Mouse (Mus musculus): ENCODE data around the gene Robo1. TPM values are rescaled to one million over a fixed set of nuclear protein-coding genes. Genes with fewer than 3 reads are reported as not detected.

The Robo1 gene
- polyA plus RNA-seq, 1 experiment from 2014 or later = 20.6 TPM

DNA sequence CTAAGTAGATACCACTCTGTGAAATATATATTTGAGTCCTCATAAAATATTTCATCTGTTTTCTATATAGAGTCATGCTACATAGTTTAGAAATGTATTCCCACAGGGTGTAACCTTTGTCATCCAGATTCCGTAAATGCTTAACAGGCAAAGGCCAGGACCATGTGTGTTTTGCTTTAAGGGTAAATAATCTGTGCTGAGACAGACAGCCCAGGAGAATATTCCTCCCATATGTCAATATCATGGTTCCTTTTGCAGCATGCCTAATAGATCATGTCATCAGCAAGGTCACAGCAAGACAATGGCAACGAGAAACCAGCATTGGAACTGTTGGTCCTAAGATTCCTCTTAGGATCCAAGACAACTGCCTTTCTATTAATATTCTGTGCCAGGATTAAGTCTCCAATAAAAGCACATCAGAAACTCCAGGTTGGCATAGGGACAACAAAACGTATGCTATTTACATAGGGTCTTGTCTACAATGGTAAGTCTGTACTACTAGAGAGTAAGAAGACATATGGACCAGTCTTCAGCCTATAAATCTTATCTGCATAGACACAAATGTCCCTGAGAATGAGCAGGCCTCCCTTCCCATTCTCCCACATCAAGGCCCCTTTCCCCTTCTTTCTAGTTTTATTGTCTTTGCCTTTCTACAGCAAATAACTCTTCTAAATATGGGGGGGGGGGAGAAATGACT, 279.4 kb downstream of the Robo1 start:
- H3K27ac ChIP-seq (ENCODE audit: low read depth, low read length) = no peak overlapping the region
- no peaks in the 10 kb centered on the region for H3K4me1 ChIP-seq (ENCODE audit: control insufficient read depth, insufficient read depth, low read length)
- no peak overlapping the region for H3K9ac ChIP-seq (ENCODE audit: low read depth, low read length)
- no peak overlapping the region for H3K4me2 ChIP-seq
- H3K4me3 ChIP-seq (ENCODE audit: low read depth, low read length) = no peak overlapping the region
- H3K9me3 ChIP-seq (replicated peaks; ENCODE audit: control insufficient read depth, low read length) = no peaks in the 10 kb centered on the region
- no peaks in the 10 kb centered on the region for H3K27me3 ChIP-seq (ENCODE audit: control insufficient read depth, insufficient read depth, low read length)
- 58% methylated on average over 3 of the region's 3 CpGs for WGBS (ENCODE audit: insufficient replicate concordance)
- H3K36me3 ChIP-seq (ENCODE audit: control insufficient read depth, insufficient read depth, low read length) = no peaks in the 10 kb centered on the region
- no peak for ATAC-seq (replicated peaks; ENCODE audit: insufficient number of reproducible peaks, low FRiP score, low TSS enrichment)

DNA sequence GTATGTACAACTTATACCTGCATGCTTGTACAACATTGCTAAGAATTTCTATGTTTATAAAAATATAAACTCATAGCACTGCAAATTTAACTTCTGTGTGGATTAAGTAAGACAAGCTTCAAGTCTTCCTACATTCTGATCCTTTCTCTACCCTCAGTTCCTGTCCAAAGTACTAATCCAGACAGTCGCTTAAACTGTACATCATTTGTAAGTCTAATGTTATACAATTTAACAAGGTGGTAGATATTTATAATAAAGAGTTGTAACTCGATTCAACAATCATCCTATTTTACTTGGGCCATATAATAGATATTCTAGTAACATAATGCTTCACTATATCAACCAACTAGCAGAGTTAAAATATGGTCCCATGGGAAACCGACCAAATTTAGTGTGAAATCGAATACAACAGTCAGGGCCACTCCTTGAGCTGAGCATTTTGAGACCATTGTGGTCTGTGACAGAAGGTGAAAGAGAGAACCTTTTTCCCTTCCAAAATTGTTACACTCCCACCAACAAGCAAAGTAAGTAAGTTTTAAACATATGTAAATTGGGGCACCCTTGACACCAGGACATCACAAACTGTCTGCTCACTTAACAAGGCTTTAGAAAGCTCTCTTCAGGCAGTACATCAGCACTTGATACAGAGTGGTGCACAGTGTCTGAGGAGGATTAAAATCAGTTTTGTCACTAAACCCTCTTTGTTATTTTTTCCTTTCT, 295.5 kb downstream of the Robo1 start:
- no peaks in the 10 kb centered on the region for H3K36me3 ChIP-seq (ENCODE audit: control insufficient read depth, insufficient read depth, low read length)
- no peak for ATAC-seq (replicated peaks; ENCODE audit: insufficient number of reproducible peaks, low FRiP score, low TSS enrichment)
- 75% methylated on average over 4 of the region's 4 CpGs for WGBS (ENCODE audit: insufficient replicate concordance)
- no peak overlapping the region for H3K4me3 ChIP-seq (ENCODE audit: low read depth, low read length)
- H3K9ac ChIP-seq (ENCODE audit: low read depth, low read length) = no peak overlapping the region
- H3K27ac ChIP-seq (ENCODE audit: low read depth, low read length) = no peak overlapping the region
- no peaks in the 10 kb centered on the region for H3K27me3 ChIP-seq (ENCODE audit: control insufficient read depth, insufficient read depth, low read length)
- H3K9me3 ChIP-seq (replicated peaks; ENCODE audit: control insufficient read depth, low read length) = no peaks in the 10 kb centered on the region
- no peaks in the 10 kb centered on the region for H3K4me1 ChIP-seq (ENCODE audit: control insufficient read depth, insufficient read depth, low read length)
- H3K4me2 ChIP-seq = no peak overlapping the region

DNA sequence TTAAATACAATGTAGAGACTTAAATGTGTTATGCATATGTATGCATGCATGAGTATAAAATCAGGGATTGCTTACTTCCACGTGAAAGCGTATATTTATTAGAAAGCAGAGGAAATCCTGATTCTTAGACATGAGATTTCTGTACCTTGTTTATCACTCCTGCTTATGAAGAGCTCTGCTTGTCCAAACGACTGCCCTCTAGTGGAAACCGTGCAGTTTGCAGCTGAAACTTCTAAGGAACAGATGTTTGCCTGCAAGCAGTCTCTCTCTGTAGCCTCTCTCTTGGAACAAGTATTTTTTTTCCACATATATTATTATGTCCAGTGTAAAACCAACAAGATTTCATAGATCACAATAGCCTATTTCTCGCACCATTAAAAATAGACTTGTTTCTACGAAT, 297.0 kb downstream of the Robo1 start:
- Histone ChIP-seq H3K9me3 (replicated peaks; ENCODE audit: control insufficient read depth, low read length) (no peaks in the 10 kb centered on the region), H3K4me1 (ENCODE audit: control insufficient read depth, insufficient read depth, low read length) (no peaks in the 10 kb centered on the region), H3K4me3 (ENCODE audit: low read depth, low read length) (no peak overlapping the region), H3K27me3 (ENCODE audit: control insufficient read depth, insufficient read depth, low read length) (no peaks in the 10 kb centered on the region), H3K4me2 (no peak overlapping the region), H3K27ac (ENCODE audit: low read depth, low read length) (no peak overlapping the region), H3K36me3 (ENCODE audit: control insufficient read depth, insufficient read depth, low read length) (no peaks in the 10 kb centered on the region), H3K9ac (ENCODE audit: low read depth, low read length) (no peak overlapping the region)
- WGBS (ENCODE audit: insufficient replicate concordance) = 17% methylated on average over 6 of the region's 6 CpGs
- ATAC-seq (replicated peaks; ENCODE audit: insufficient number of reproducible peaks, low FRiP score, low TSS enrichment) = no peak

DNA sequence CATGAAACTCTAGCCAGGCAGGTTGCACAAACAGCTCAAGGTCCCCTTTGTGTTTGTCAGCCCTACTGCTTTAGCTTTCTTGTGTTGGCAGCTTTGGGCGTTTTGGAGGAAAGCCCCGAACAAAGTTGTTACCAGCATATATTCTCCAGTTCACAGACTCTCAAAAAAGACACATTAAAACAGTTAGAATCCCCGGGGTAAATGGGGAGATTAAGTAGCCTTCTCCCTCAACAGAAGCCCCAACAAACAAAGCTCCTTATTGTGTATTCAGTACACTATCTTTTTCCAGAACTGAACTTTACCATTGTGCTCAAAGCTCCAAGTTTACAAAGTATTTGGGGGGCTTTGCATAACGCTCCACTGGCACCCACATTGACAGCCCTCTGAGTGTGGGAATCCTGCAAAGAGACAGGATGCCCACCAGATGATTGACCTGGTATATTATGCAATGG, 302.6 kb downstream of the Robo1 start:
- WGBS (ENCODE audit: insufficient replicate concordance) = 49% methylated on average over 4 of the region's 4 CpGs
- Histone ChIP-seq H3K4me1 (ENCODE audit: control insufficient read depth, insufficient read depth, low read length) (no peaks in the 10 kb centered on the region), H3K9me3 (replicated peaks; ENCODE audit: control insufficient read depth, low read length) (no peaks in the 10 kb centered on the region), H3K4me2 (no peak overlapping the region), H3K27ac (ENCODE audit: low read depth, low read length) (no peak overlapping the region), H3K27me3 (ENCODE audit: control insufficient read depth, insufficient read depth, low read length) (no peaks in the 10 kb centered on the region), H3K36me3 (ENCODE audit: control insufficient read depth, insufficient read depth, low read length) (no peaks in the 10 kb centered on the region), H3K9ac (ENCODE audit: low read depth, low read length) (no peak overlapping the region), H3K4me3 (ENCODE audit: low read depth, low read length) (no peak overlapping the region)
- ATAC-seq (replicated peaks; ENCODE audit: insufficient number of reproducible peaks, low FRiP score, low TSS enrichment) = no peak

DNA sequence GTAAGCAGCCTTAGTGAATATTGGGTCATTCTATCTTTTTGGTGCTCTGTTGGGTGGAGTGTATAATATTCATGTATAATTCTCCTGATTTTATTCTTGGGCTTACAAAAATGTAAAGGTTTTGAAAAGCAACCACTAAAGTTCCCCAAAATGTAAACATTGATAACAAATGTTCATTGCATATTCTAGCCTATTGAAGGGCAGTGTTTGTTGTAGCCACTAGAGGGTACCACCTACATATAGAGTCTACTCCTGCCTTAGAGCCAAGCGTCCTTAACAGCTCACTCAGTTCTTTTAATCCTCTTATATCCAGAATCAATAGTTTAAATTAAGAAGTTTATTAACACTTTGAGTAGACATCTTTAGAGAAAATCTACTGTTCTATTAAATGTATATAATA, 306.8 kb downstream of the Robo1 start:
- H3K36me3 ChIP-seq (ENCODE audit: control insufficient read depth, insufficient read depth, low read length) = no peaks in the 10 kb centered on the region
- H3K9me3 ChIP-seq (replicated peaks; ENCODE audit: control insufficient read depth, low read length) = no peaks in the 10 kb centered on the region
- no peak overlapping the region for H3K27ac ChIP-seq (ENCODE audit: low read depth, low read length)
- no peak overlapping the region for H3K4me2 ChIP-seq
- no peak for ATAC-seq (replicated peaks; ENCODE audit: insufficient number of reproducible peaks, low FRiP score, low TSS enrichment)
- H3K4me3 ChIP-seq (ENCODE audit: low read depth, low read length) = no peak overlapping the region
- H3K9ac ChIP-seq (ENCODE audit: low read depth, low read length) = no peak overlapping the region
- 6% methylated on average over 1 of the region's 1 CpGs for WGBS (ENCODE audit: insufficient replicate concordance)
- no peaks in the 10 kb centered on the region for H3K27me3 ChIP-seq (ENCODE audit: control insufficient read depth, insufficient read depth, low read length)
- no peaks in the 10 kb centered on the region for H3K4me1 ChIP-seq (ENCODE audit: control insufficient read depth, insufficient read depth, low read length)

DNA sequence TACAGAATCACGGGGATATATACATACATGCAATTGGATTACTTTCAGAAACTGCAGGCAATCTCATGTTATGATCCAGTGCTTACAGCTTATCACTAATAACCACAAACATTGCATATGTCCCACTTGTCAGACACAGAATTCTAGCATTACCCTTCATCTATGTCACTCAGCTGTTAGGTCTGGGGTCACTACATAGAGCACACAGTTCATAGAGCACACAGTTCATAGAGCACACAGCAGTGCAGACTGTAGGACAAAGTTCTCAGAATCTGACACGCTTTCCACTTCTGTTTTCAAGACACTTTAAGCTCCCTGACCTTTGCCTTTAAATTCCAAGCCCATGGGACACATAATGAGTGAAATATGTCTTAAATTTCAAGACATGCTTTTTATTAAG, 307.3 kb downstream of the Robo1 start:
- Histone ChIP-seq H3K4me2 (no peak overlapping the region), H3K36me3 (ENCODE audit: control insufficient read depth, insufficient read depth, low read length) (no peaks in the 10 kb centered on the region), H3K9ac (ENCODE audit: low read depth, low read length) (no peak overlapping the region), H3K4me3 (ENCODE audit: low read depth, low read length) (no peak overlapping the region), H3K9me3 (replicated peaks; ENCODE audit: control insufficient read depth, low read length) (no peaks in the 10 kb centered on the region), H3K4me1 (ENCODE audit: control insufficient read depth, insufficient read depth, low read length) (no peaks in the 10 kb centered on the region), H3K27ac (ENCODE audit: low read depth, low read length) (no peak overlapping the region), H3K27me3 (ENCODE audit: control insufficient read depth, insufficient read depth, low read length) (no peaks in the 10 kb centered on the region)
- ATAC-seq (replicated peaks; ENCODE audit: insufficient number of reproducible peaks, low FRiP score, low TSS enrichment) = no peak
- WGBS (ENCODE audit: insufficient replicate concordance) = 56% methylated on average over 2 of the region's 2 CpGs

DNA sequence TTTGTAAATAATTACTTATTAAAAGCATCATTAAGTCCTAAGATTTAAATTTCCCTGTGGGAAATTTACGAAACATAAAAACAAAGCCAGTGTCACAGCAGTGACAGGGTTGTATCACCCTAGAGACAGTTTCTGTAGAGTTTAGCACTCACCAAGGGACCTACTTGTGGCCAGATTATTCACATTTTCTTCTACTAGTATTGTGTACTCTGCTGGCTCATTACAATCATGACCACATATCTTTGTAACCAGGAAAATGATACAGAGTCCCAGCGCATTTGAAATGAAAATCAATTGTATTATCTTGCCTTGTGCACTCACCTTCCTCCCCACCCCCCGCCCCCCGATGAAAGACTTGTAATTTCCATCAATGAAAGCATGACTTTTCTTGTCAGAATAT, 314.3 kb downstream of the Robo1 start:
- no peaks in the 10 kb centered on the region for H3K27me3 ChIP-seq (ENCODE audit: control insufficient read depth, insufficient read depth, low read length)
- 75% methylated on average over 4 of the region's 4 CpGs for WGBS (ENCODE audit: insufficient replicate concordance)
- H3K4me3 ChIP-seq (ENCODE audit: low read depth, low read length) = no peak overlapping the region
- H3K4me2 ChIP-seq = no peak overlapping the region
- no peaks in the 10 kb centered on the region for H3K9me3 ChIP-seq (replicated peaks; ENCODE audit: control insufficient read depth, low read length)
- no peaks in the 10 kb centered on the region for H3K4me1 ChIP-seq (ENCODE audit: control insufficient read depth, insufficient read depth, low read length)
- ATAC-seq (replicated peaks; ENCODE audit: insufficient number of reproducible peaks, low FRiP score, low TSS enrichment) = no peak
- H3K9ac ChIP-seq (ENCODE audit: low read depth, low read length) = no peak overlapping the region
- no peak overlapping the region for H3K27ac ChIP-seq (ENCODE audit: low read depth, low read length)
- no peaks in the 10 kb centered on the region for H3K36me3 ChIP-seq (ENCODE audit: control insufficient read depth, insufficient read depth, low read length)

DNA sequence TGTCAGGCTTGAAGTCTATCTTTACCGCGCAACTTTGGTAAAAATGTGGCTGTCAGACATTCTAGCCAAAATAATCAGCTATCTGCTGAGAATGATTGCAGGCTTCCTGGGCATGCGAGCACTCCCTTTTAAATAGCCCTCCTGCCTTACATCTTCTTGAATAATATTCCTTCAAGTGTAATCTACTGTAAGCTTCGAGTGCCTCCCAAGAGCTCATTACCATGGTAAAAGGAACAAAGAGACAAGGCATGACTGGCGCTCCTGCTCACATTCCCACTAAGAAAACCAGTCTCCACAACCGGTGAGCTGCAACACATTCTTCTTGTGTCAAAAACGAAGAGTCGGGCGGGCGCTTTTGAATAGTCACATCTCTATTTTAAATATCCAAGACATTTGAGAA, 314.8 kb downstream of the Robo1 start:
- Histone ChIP-seq H3K36me3 (ENCODE audit: control insufficient read depth, insufficient read depth, low read length) (no peaks in the 10 kb centered on the region), H3K27me3 (ENCODE audit: control insufficient read depth, insufficient read depth, low read length) (no peaks in the 10 kb centered on the region), H3K4me2 (no peak overlapping the region), H3K9ac (ENCODE audit: low read depth, low read length) (no peak overlapping the region), H3K27ac (ENCODE audit: low read depth, low read length) (no peak overlapping the region), H3K4me3 (ENCODE audit: low read depth, low read length) (no peak overlapping the region), H3K4me1 (ENCODE audit: control insufficient read depth, insufficient read depth, low read length) (no peaks in the 10 kb centered on the region), H3K9me3 (replicated peaks; ENCODE audit: control insufficient read depth, low read length) (no peaks in the 10 kb centered on the region)
- WGBS (ENCODE audit: insufficient replicate concordance) = 73% methylated on average over 10 of the region's 10 CpGs
- no peak for ATAC-seq (replicated peaks; ENCODE audit: insufficient number of reproducible peaks, low FRiP score, low TSS enrichment)

DNA sequence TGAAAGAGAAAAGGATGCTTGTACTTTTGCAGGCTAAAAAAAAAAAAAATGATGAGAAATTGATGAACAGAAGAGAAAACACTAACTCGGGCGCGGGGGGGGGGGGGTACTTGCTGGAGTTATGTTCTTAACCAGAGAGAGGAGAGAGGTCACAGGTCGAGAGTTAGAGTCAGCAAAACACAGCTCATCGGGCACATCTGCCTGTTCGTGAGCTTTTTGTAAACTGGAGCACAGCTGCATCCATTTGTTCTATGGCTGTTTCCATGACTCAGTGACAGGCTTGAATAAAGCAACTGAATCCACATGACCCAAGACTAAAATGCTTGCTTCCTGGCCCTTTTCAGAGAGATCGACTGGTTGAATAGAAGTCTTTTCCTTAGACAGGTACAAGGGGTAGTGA, 325.7 kb downstream of the Robo1 start:
- ATAC-seq (replicated peaks; ENCODE audit: insufficient number of reproducible peaks, low FRiP score, low TSS enrichment) = no peak
- Histone ChIP-seq H3K4me2 (no peak overlapping the region), H3K4me1 (ENCODE audit: control insufficient read depth, insufficient read depth, low read length) (no peaks in the 10 kb centered on the region), H3K9me3 (replicated peaks; ENCODE audit: control insufficient read depth, low read length) (no peaks in the 10 kb centered on the region), H3K27ac (ENCODE audit: low read depth, low read length) (no peak overlapping the region), H3K36me3 (ENCODE audit: control insufficient read depth, insufficient read depth, low read length) (no peaks in the 10 kb centered on the region), H3K27me3 (ENCODE audit: control insufficient read depth, insufficient read depth, low read length) (no peaks in the 10 kb centered on the region), H3K9ac (ENCODE audit: low read depth, low read length) (no peak overlapping the region), H3K4me3 (ENCODE audit: low read depth, low read length) (no peak overlapping the region)
- WGBS (ENCODE audit: insufficient replicate concordance) = 64% methylated on average over 7 of the region's 7 CpGs

Data from heart, embryonic 11.5 days (tissue).